Mouse (Mus musculus) liver, postnatal 0 days (tissue): ENCODE measurements at regions not wholly inside any gene's neighbourhood (a gene's known extent, or its start where the extent isn't known, plus 50 kb on each side); places are given as distances from the start of the nearest gene placed in this dataset.

Experiments used
- ATAC-seq: fragments of 200-750 bp; cut with Nextera tagmentation; 2 replicates; pipeline ENCODE4 v1.8.0; 2017; ENCODE audit warnings: mild to moderate bottlenecking, moderate library complexity
- DNase-seq: peaks from one replicate; pipeline ENCODE4 v3.0.0-alpha.2; 2016
- H3K27ac ChIP-seq: fragments of 300-500 bp; sonication (generic); 2 replicates; pipeline ENCODE4 v1.5.1; 2014; ENCODE audit warnings: antibody characterized with exemption, moderate library complexity, mild to moderate bottlenecking, low read depth
- H3K27me3 ChIP-seq: fragments of 300-500 bp; sonication (generic); 2 replicates; pipeline ENCODE4 v1.6.1; 2014; ENCODE audit warnings: low read length, control low read depth, mixed read lengths; ENCODE audit not compliant: insufficient read depth
- H3K36me3 ChIP-seq: fragments of 300-500 bp; sonication (generic); replicated peaks from 2 replicates; pipeline ENCODE4 v1.6.1; 2014; ENCODE audit warnings: mild to moderate bottlenecking, control low read depth, low read length, moderate library complexity, mixed read lengths; ENCODE audit not compliant: insufficient read depth
- H3K4me1 ChIP-seq: fragments of 300-500 bp; sonication (generic); 2 replicates; pipeline ENCODE4 v1.6.1; 2014; ENCODE audit warnings: antibody characterized with exemption, mild to moderate bottlenecking, control low read depth; ENCODE audit not compliant: insufficient read depth
- H3K4me2 ChIP-seq: fragments of 300-500 bp; sonication (generic); 2 replicates; pipeline ENCODE4 v1.6.1; 2014; ENCODE audit warnings: low read depth, mild to moderate bottlenecking, low read length, moderate library complexity, mixed read lengths
- H3K4me3 ChIP-seq: fragments of 300-500 bp; sonication (generic); 2 replicates; pipeline ENCODE4 v1.5.1; 2014; ENCODE audit warnings: low read depth, low read length
- H3K9ac ChIP-seq: fragments of 300-500 bp; sonication (generic); replicated peaks from 2 replicates; pipeline ENCODE4 v1.6.1; 2014; ENCODE audit warnings: mild to moderate bottlenecking, moderate library complexity
- H3K9me3 ChIP-seq: fragments of 300-500 bp; sonication (generic); 2 replicates; pipeline ENCODE4 v1.6.1; 2016; ENCODE audit warnings: mild to moderate bottlenecking, control low read depth, low read length, mixed read lengths
- CTCF ChIP-seq: sonication (generic); IDR thresholded peaks from 2 replicates; pipeline ENCODE4 v1.5.1; 2016; ENCODE audit warnings: antibody characterized with exemption, low read depth
- EP300 ChIP-seq: IDR thresholded peaks from 2 replicates; pipeline ENCODE4 v1.6.1; 2016; ENCODE audit warnings: antibody characterized with exemption, low read depth, mild to moderate bottlenecking
- WGBS: fragments of 180-500 bp; shearing (Covaris S2); extraction: QIAGEN DNeasy Blood & Tissue Kit; methylation state at CpG from one replicate; pipeline ENCODE4 v1.1.7; 2014; ENCODE audit not compliant: insufficient replicate concordance; 5-methylcytosine and 5-hydroxymethylcytosine counted together

GRCm38 (mm10) chr10:71789241-71789640 is 441.7 kb downstream of the Ipmk start:
- ATAC-seq: no peak
- Histone ChIP-seq H3K9ac (no peak overlapping the region), H3K27me3 (no peaks in the 10 kb centered on the region), H3K4me1 (no peaks in the 10 kb centered on the region), H3K9me3 (no peaks in the 10 kb centered on the region), H3K27ac (no peak overlapping the region), H3K4me3 (no peak overlapping the region), H3K4me2 (no peak overlapping the region), H3K36me3 (no peaks in the 10 kb centered on the region)
- DNase-seq: no peak
- WGBS: 60% methylated on average over 1 of the region's 1 CpGs
- TF ChIP-seq EP300: no peak
- TF ChIP-seq CTCF: no peak

GRCm38 (mm10) chr10:71789936-71790335 is 442.4 kb downstream of the Ipmk start:
- no peak for DNase-seq
- Histone ChIP-seq H3K4me3 (no peak overlapping the region), H3K4me2 (no peak overlapping the region), H3K27ac (no peak overlapping the region), H3K27me3 (no peaks in the 10 kb centered on the region), H3K9me3 (no peaks in the 10 kb centered on the region), H3K9ac (no peak overlapping the region), H3K36me3 (no peaks in the 10 kb centered on the region), H3K4me1 (no peaks in the 10 kb centered on the region)
- no peak for ATAC-seq
- 78% methylated on average over 1 of the region's 1 CpGs for WGBS
- TF ChIP-seq EP300 (no peak), CTCF (no peak)

GRCm38 (mm10) chr10:71798638-71799037 is 451.1 kb downstream of the Ipmk start:
- Histone ChIP-seq H3K27me3 (no peaks in the 10 kb centered on the region), H3K9ac (no peak overlapping the region), H3K4me1 (no peaks in the 10 kb centered on the region), H3K9me3 (no peaks in the 10 kb centered on the region), H3K27ac (no peak overlapping the region), H3K36me3 (no peaks in the 10 kb centered on the region), H3K4me2 (no peak overlapping the region), H3K4me3 (no peak overlapping the region)
- DNase-seq (no peak), ATAC-seq (no peak)
- 67% methylated on average over 2 of the region's 2 CpGs for WGBS
- TF ChIP-seq CTCF (no peak), EP300 (no peak)

- H3K4me2 ChIP-seq: no peak overlapping the region
- H3K4me3 ChIP-seq: no peak overlapping the region
- no peak for ATAC-seq
- H3K4me1 ChIP-seq: no peaks in the 10 kb centered on the region
- no peak for TF ChIP-seq CTCF
- TF ChIP-seq EP300: no peak
- no peak for DNase-seq
- H3K36me3 ChIP-seq: no peaks in the 10 kb centered on the region
- H3K9ac ChIP-seq: no peak overlapping the region
- WGBS: 77% methylated on average over 3 of the region's 3 CpGs
- H3K9me3 ChIP-seq: no peaks in the 10 kb centered on the region
- H3K27ac ChIP-seq: no peak overlapping the region
- H3K27me3 ChIP-seq: no peaks in the 10 kb centered on the region
These were observed 454.9 kb downstream of the Ipmk start for GRCm38 (mm10) chr10:71802457-71802856.

- Histone ChIP-seq H3K4me3 (no peak overlapping the region), H3K4me1 (no peaks in the 10 kb centered on the region)
- ATAC-seq: no peak
These were observed 485.1 kb downstream of the Ipmk start for GRCm38 (mm10) chr10:71832633-71833032.

DNA sequence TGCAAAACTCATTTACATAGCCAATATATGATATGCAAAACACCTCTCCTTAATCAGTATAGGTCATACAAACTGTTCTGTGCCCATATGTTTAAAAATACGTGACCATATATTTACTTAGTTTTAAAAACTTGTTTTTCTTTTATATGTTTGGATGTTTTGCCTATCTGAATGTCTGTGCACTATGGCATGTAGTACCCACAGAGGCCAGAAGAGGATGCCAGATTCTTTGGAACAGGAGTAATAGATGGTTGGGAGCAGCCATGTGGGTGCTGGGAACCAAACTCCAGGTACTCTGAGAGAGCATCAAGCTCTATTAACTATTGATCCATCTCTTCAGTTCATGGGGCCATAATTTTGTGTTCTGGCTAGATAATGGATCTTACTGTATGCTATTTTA is 487.5 kb downstream of the Ipmk start:
- Histone ChIP-seq H3K4me1 (no peaks in the 10 kb centered on the region), H3K4me3 (no peak overlapping the region), H3K27ac (no peak overlapping the region), H3K9me3 (no peaks in the 10 kb centered on the region), H3K4me2 (no peak overlapping the region), H3K9ac (no peak overlapping the region), H3K27me3 (no peaks in the 10 kb centered on the region), H3K36me3 (no peaks in the 10 kb centered on the region)
- 38% methylated on average over 1 of the region's 1 CpGs for WGBS
- no peak for ATAC-seq
- no peak for DNase-seq
- TF ChIP-seq CTCF (no peak), EP300 (no peak)

More at GRCm38 (mm10) chr10:71832633-71833032, 485.1 kb downstream of the Ipmk start:
- Histone ChIP-seq H3K27me3 (no peaks in the 10 kb centered on the region), H3K9me3 (no peaks in the 10 kb centered on the region), H3K36me3 (no peaks in the 10 kb centered on the region), H3K27ac (no peak overlapping the region), H3K4me2 (no peak overlapping the region), H3K9ac (no peak overlapping the region)
- WGBS: 65% methylated on average over 2 of the region's 2 CpGs
- TF ChIP-seq CTCF (no peak), EP300 (no peak)
- no peak for DNase-seq

- Histone ChIP-seq H3K9ac (no peak overlapping the region), H3K9me3 (no peaks in the 10 kb centered on the region), H3K27ac (no peak overlapping the region), H3K27me3 (no peaks in the 10 kb centered on the region), H3K36me3 (no peaks in the 10 kb centered on the region), H3K4me3 (no peak overlapping the region), H3K4me1 (no peaks in the 10 kb centered on the region), H3K4me2 (no peak overlapping the region)
- 69% methylated on average over 4 of the region's 4 CpGs for WGBS
- DNase-seq (no peak), ATAC-seq (no peak)
- TF ChIP-seq EP300 (no peak), CTCF (no peak)
These were observed 509.5 kb downstream of the Ipmk start for GRCm38 (mm10) chr10:71857089-71857488.
